Mouse (Mus musculus): ENCODE results near the gene Tent2. TPM values are rescaled to one million over a fixed set of nuclear protein-coding genes. Genes with fewer than 3 reads are reported as not detected.

Tent2 gene
- polyA plus RNA-seq, 1 experiment from 2014 or later = 74.1 TPM

Other genes with a start within 250 kb of the Tent2 start
- 0.04 TPM in 1 of 2 replicates, not detected in the other for gene Cmya5, start 47.7 kb downstream of the Tent2 start, polyA plus RNA-seq (2014; fragmentation: Nextera tagmentation; extraction: Ambion mirVana)
- gene Homer1, start 107.2 kb upstream of the Tent2 start, polyA plus RNA-seq (2014; fragmentation: Nextera tagmentation; extraction: Ambion mirVana) = 11.1 and 11.6 TPM in 2 replicates

Data from midbrain, embryonic 11.5 days (tissue).